Mouse (Mus musculus) liver, embryonic 11.5 days (tissue): ENCODE data around the gene Hivep3. TPM values are rescaled to one million over a fixed set of nuclear protein-coding genes. Genes with fewer than 3 reads are reported as not detected.

Source experiments
- ATAC-seq: fragments of 200-750 bp; cut with Nextera tagmentation; replicated peaks from 2 replicates; pipeline ENCODE4 v1.8.0; 2017; ENCODE audit warnings: moderate number of reproducible peaks, mild to moderate bottlenecking, moderate TSS enrichment, moderate library complexity; ENCODE audit not compliant: low FRiP score
- DNase-seq: peaks from one replicate; pipeline ENCODE4 v3.0.0-alpha.2; 2017; ENCODE audit warnings: low spot score
- H3K27ac ChIP-seq: fragments of 300-500 bp; sonication (generic); 2 replicates; pipeline ENCODE4 v1.5.1; 2014; ENCODE audit warnings: mild to moderate bottlenecking, low read depth, low read length, control low read depth
- H3K27me3 ChIP-seq: fragments of 300-500 bp; sonication (generic); replicated peaks from 2 replicates; pipeline ENCODE4 v1.6.1; 2014; ENCODE audit warnings: low read length, mixed read lengths; ENCODE audit not compliant: control insufficient read depth, insufficient read depth
- H3K36me3 ChIP-seq: fragments of 300-500 bp; sonication (generic); 2 replicates; pipeline ENCODE4 v1.6.1; 2014; ENCODE audit warnings: mild to moderate bottlenecking, low read length, moderate library complexity, mixed read lengths; ENCODE audit not compliant: control insufficient read depth, insufficient read depth
- H3K4me1 ChIP-seq: fragments of 300-500 bp; sonication (generic); replicated peaks from 2 replicates; pipeline ENCODE4 v1.6.1; 2014; ENCODE audit warnings: low read length, mixed read lengths; ENCODE audit not compliant: control insufficient read depth, insufficient read depth
- H3K4me2 ChIP-seq: fragments of 300-500 bp; sonication (generic); 2 replicates; pipeline ENCODE4 v1.6.1; 2014; ENCODE audit warnings: mild to moderate bottlenecking, control low read depth, moderate library complexity
- H3K4me3 ChIP-seq: fragments of 300-500 bp; sonication (generic); 2 replicates; pipeline ENCODE4 v1.5.1; 2014; ENCODE audit warnings: low read depth, low read length, control low read depth
- H3K9ac ChIP-seq: fragments of 300-500 bp; sonication (generic); 2 replicates; pipeline ENCODE4 v1.6.1; 2014; ENCODE audit warnings: low read depth, low read length, control low read depth
- H3K9me3 ChIP-seq: fragments of 300-500 bp; sonication (generic); 2 replicates; pipeline ENCODE4 v1.6.1; 2016; ENCODE audit warnings: low read length, inconsistent platforms, mixed read lengths; ENCODE audit not compliant: control insufficient read depth
- WGBS: fragments of 180-500 bp; shearing (Covaris S2); extraction: QIAGEN DNeasy Blood & Tissue Kit; methylation state at CpG from one replicate; pipeline ENCODE4 v1.1.7; 2014; 5-methylcytosine and 5-hydroxymethylcytosine counted together
- polyA plus RNA-seq: library from polyadenylated mRNA; unstranded; fragments of >200 nt; fragmentation: Nextera tagmentation; extraction: Ambion mirVana; gene quantifications from 2 replicates; pipeline ENCODE4 v1.2.1, GENCODE M21; 2014

Gene Hivep3
- polyA plus RNA-seq, 1 experiment from 2014 or later = 2.7 TPM

GRCm38 (mm10) chr4:119750681-119751211 is 17.2 kb downstream of the Hivep3 start:
- ATAC-seq = no peak; the same call in 1 of the 2 replicates
- 84% methylated on average over 6 of the region's 6 CpGs for WGBS
- DNase-seq = no peak
- no peaks in the 10 kb centered on the region for H3K36me3 ChIP-seq
- no peak overlapping the region for H3K4me2 ChIP-seq
- no peaks in the 10 kb centered on the region for H3K9me3 ChIP-seq
- H3K4me1 ChIP-seq = no peaks in the 10 kb centered on the region
- H3K9ac ChIP-seq = no peak overlapping the region
- H3K27me3 ChIP-seq = no peaks in the 10 kb centered on the region
- H3K4me3 ChIP-seq = no peak overlapping the region
- no peak overlapping the region for H3K27ac ChIP-seq

- Histone ChIP-seq H3K4me2 (no peak overlapping the region), H3K27me3 (no peaks in the 10 kb centered on the region), H3K4me1 (no peaks in the 10 kb centered on the region), H3K9me3 (no peaks in the 10 kb centered on the region), H3K27ac (no peak overlapping the region), H3K4me3 (no peak overlapping the region), H3K36me3 (no peaks in the 10 kb centered on the region), H3K9ac (no peak overlapping the region)
- WGBS = 74% methylated on average over 2 of the region's 2 CpGs
- DNase-seq = no peak
- ATAC-seq = no peak
Measured at GRCm38 (mm10) chr4:119751408-119752006, 17.9 kb downstream of the Hivep3 start.

GRCm38 (mm10) chr4:119759574-119760233 is 26.1 kb downstream of the Hivep3 start:
- H3K36me3 ChIP-seq = no peaks in the 10 kb centered on the region
- no peaks in the 10 kb centered on the region for H3K27me3 ChIP-seq
- H3K27ac ChIP-seq = no peak overlapping the region
- no peak for ATAC-seq
- H3K9ac ChIP-seq = no peak overlapping the region
- H3K4me3 ChIP-seq = no peak overlapping the region
- no peaks in the 10 kb centered on the region for H3K9me3 ChIP-seq
- H3K4me1 ChIP-seq = no peaks in the 10 kb centered on the region
- DNase-seq = no peak
- no peak overlapping the region for H3K4me2 ChIP-seq
- WGBS = 75% methylated on average over 4 of the region's 4 CpGs

- ATAC-seq (no peak), DNase-seq (no peak)
- no peak overlapping the region for H3K9ac ChIP-seq
- H3K36me3 ChIP-seq = no peaks in the 10 kb centered on the region
- no peaks in the 10 kb centered on the region for H3K9me3 ChIP-seq
- no peak overlapping the region for H3K4me3 ChIP-seq
- H3K4me1 ChIP-seq = no peaks in the 10 kb centered on the region
- H3K4me2 ChIP-seq = no peak overlapping the region
- H3K27me3 ChIP-seq = no peaks in the 10 kb centered on the region
- WGBS = 70% methylated on average over 7 of the region's 7 CpGs
- H3K27ac ChIP-seq = no peak overlapping the region
Measured at GRCm38 (mm10) chr4:119760820-119761219, 27.2 kb downstream of the Hivep3 start.

GRCm38 (mm10) chr4:119761459-119762121 is 28.0 kb downstream of the Hivep3 start:
- no peaks in the 10 kb centered on the region for H3K27me3 ChIP-seq
- H3K36me3 ChIP-seq = no peaks in the 10 kb centered on the region
- H3K4me2 ChIP-seq = no peak overlapping the region
- H3K27ac ChIP-seq = no peak overlapping the region
- no peak for DNase-seq
- 78% methylated on average over 9 of the region's 9 CpGs for WGBS
- no peak overlapping the region for H3K4me3 ChIP-seq
- H3K9ac ChIP-seq = no peak overlapping the region
- H3K4me1 ChIP-seq = no peaks in the 10 kb centered on the region
- no peaks in the 10 kb centered on the region for H3K9me3 ChIP-seq
- no peak for ATAC-seq

- DNase-seq (no peak), ATAC-seq (no peak)
- WGBS = 73% methylated on average over 2 of the region's 2 CpGs
- Histone ChIP-seq H3K4me1 (no peaks in the 10 kb centered on the region), H3K27ac (no peak overlapping the region), H3K9ac (no peak overlapping the region), H3K9me3 (no peaks in the 10 kb centered on the region), H3K4me3 (no peak overlapping the region), H3K4me2 (no peak overlapping the region), H3K36me3 (no peaks in the 10 kb centered on the region), H3K27me3 (no peaks in the 10 kb centered on the region)
Measured at GRCm38 (mm10) chr4:119762171-119762570, 28.6 kb downstream of the Hivep3 start.

- no peak overlapping the region for H3K4me2 ChIP-seq
- no peaks in the 10 kb centered on the region for H3K27me3 ChIP-seq
- H3K36me3 ChIP-seq = no peaks in the 10 kb centered on the region
- no peak overlapping the region for H3K4me3 ChIP-seq
- no peaks in the 10 kb centered on the region for H3K4me1 ChIP-seq
- ATAC-seq = no peak
- H3K9me3 ChIP-seq = no peaks in the 10 kb centered on the region
- WGBS = 66% methylated on average over 3 of the region's 3 CpGs
- no peak overlapping the region for H3K9ac ChIP-seq
- no peak overlapping the region for H3K27ac ChIP-seq
- DNase-seq = no peak
Measured at GRCm38 (mm10) chr4:119768046-119768445, 34.5 kb downstream of the Hivep3 start.

- Histone ChIP-seq H3K36me3 (no peaks in the 10 kb centered on the region), H3K9me3 (no peaks in the 10 kb centered on the region), H3K4me2 (no peak overlapping the region), H3K4me3 (no peak overlapping the region), H3K9ac (no peak overlapping the region), H3K4me1 (no peaks in the 10 kb centered on the region), H3K27me3 (no peaks in the 10 kb centered on the region), H3K27ac (no peak overlapping the region)
- 76% methylated on average over 3 of the region's 3 CpGs for WGBS
- no peak for DNase-seq
- ATAC-seq = no peak
Measured at GRCm38 (mm10) chr4:119775913-119776312, 42.3 kb downstream of the Hivep3 start.
